ENCODE assay signal across 21 mouse cellular contexts in genomic region chr10:126620802-126621201, GRCm38 (mm10).
A peak's percentile ranks its signal among the peaks of the same experiment; 100 is the strongest.
DNase-seq lines count a peak whose midpoint lies in the region; ATAC-seq and TF ChIP-seq lines count a peak whose summit lies in the region.
"Had no signal": no experiment of that assay in that cellular context is flagged by ENCODE, and none has a peak within 500 bp of the region (broad histone marks: within the 10 kb centered on the region; RNA-seq: fewer than 3 reads in every experiment).

No protein-coding gene starts in this region.

- H3K9me3 ChIP-seq in forebrain, embryonic 12.5 days, result no peaks in the 10 kb centered on the region
- H3K9me3 ChIP-seq in forebrain, embryonic 15.5 days, result no peaks in the 10 kb centered on the region
- H3K9me3 ChIP-seq in hindbrain, embryonic 16.5 days (ENCODE audit: control insufficient read depth, low read length), result no peaks in the 10 kb centered on the region
- no peaks in the 10 kb centered on the region for H3K9me3 ChIP-seq in hindbrain, embryonic 11.5 days (ENCODE audit: control insufficient read depth, low read length)
- H3K9me3 ChIP-seq in midbrain, embryonic 13.5 days, result no peaks in the 10 kb centered on the region
- H3K9me3 ChIP-seq: embryonic facial prominence, embryonic 15.5 days; heart, embryonic 13.5 days had no signal

- no peak for TF ChIP-seq CTCF in brain, embryonic 14.5 days (IDR thresholded peaks at IDR 0.05; ENCODE audit: borderline replicate concordance, extremely low read depth, insufficient read depth, insufficient read length)

- H3K27ac ChIP-seq in forebrain, embryonic 12.5 days, result no peak overlapping the region
- H3K27ac ChIP-seq in forebrain, embryonic 15.5 days (replicated peaks), result no peak overlapping the region
- H3K27ac ChIP-seq in hindbrain, embryonic 16.5 days (ENCODE audit: low read depth, low read length), result no peak overlapping the region
- no peak overlapping the region for H3K27ac ChIP-seq in hindbrain, embryonic 11.5 days (ENCODE audit: low read depth, low read length)
- H3K27ac ChIP-seq in midbrain, embryonic 13.5 days, result peak overlapping the region; percentile 75
- H3K27ac ChIP-seq: embryonic facial prominence, embryonic 15.5 days; heart, embryonic 13.5 days; hindbrain, postnatal 0 days had no signal

- ATAC-seq in forebrain, embryonic 12.5 days (ENCODE audit: low FRiP score), result 0 out of 2 replicates have a peak, but pooled peaks have one; percentile 20
- no peak for ATAC-seq in forebrain, embryonic 15.5 days (replicated peaks)
- ATAC-seq in hindbrain, embryonic 16.5 days, result peak; percentile 45; the same call in 1 of the 2 replicates
- ATAC-seq in hindbrain, embryonic 11.5 days (ENCODE audit: low FRiP score), result no peak
- ATAC-seq in midbrain, embryonic 13.5 days, result peak; percentile 71
- ATAC-seq: activated CD4-positive, CD25-positive, alpha-beta regulatory T cell, adult 4 months; hindbrain, postnatal 0 days; Patski had no signal

- no peak overlapping the region for H3K9ac ChIP-seq in forebrain, embryonic 12.5 days
- H3K9ac ChIP-seq in forebrain, embryonic 15.5 days (replicated peaks), result no peak overlapping the region
- H3K9ac ChIP-seq in hindbrain, embryonic 16.5 days (ENCODE audit: low read depth, low read length), result no peak overlapping the region
- H3K9ac ChIP-seq in hindbrain, embryonic 11.5 days (ENCODE audit: low read depth, low read length), result no peak overlapping the region
- no peak overlapping the region for H3K9ac ChIP-seq in midbrain, embryonic 13.5 days (replicated peaks)
- H3K9ac ChIP-seq: embryonic facial prominence, embryonic 15.5 days; heart, embryonic 13.5 days had no signal

- H3K27me3 ChIP-seq in forebrain, embryonic 12.5 days, result no peaks in the 10 kb centered on the region
- no peaks in the 10 kb centered on the region for H3K27me3 ChIP-seq in forebrain, embryonic 15.5 days
- no peaks in the 10 kb centered on the region for H3K27me3 ChIP-seq in hindbrain, embryonic 16.5 days (replicated peaks; ENCODE audit: control insufficient read depth, insufficient read depth, low read length)
- no peaks in the 10 kb centered on the region for H3K27me3 ChIP-seq in hindbrain, embryonic 11.5 days (ENCODE audit: control insufficient read depth, insufficient read depth, low read length)
- no peaks in the 10 kb centered on the region for H3K27me3 ChIP-seq in midbrain, embryonic 13.5 days
- H3K27me3 ChIP-seq: embryonic facial prominence, embryonic 15.5 days; Patski had no signal

- H3K36me3 ChIP-seq in forebrain, embryonic 12.5 days (replicated peaks), result no peaks in the 10 kb centered on the region
- no peaks in the 10 kb centered on the region for H3K36me3 ChIP-seq in forebrain, embryonic 15.5 days
- no peaks in the 10 kb centered on the region for H3K36me3 ChIP-seq in hindbrain, embryonic 16.5 days (ENCODE audit: control insufficient read depth, insufficient read depth, low read length)
- no peaks in the 10 kb centered on the region for H3K36me3 ChIP-seq in hindbrain, embryonic 11.5 days (ENCODE audit: control insufficient read depth, insufficient read depth, low read length)
- no peaks in the 10 kb centered on the region for H3K36me3 ChIP-seq in midbrain, embryonic 13.5 days
- H3K36me3 ChIP-seq: embryonic facial prominence, embryonic 15.5 days; heart, embryonic 13.5 days had no signal

- no peak overlapping the region for H3K4me2 ChIP-seq in forebrain, embryonic 12.5 days
- no peak overlapping the region for H3K4me2 ChIP-seq in forebrain, embryonic 15.5 days (replicated peaks)
- no peak overlapping the region for H3K4me2 ChIP-seq in hindbrain, embryonic 16.5 days (ENCODE audit: low read length)
- H3K4me2 ChIP-seq in hindbrain, embryonic 11.5 days (replicated peaks; ENCODE audit: low read depth, low read length), result no peak overlapping the region
- no peak overlapping the region for H3K4me2 ChIP-seq in midbrain, embryonic 13.5 days (replicated peaks)
- H3K4me2 ChIP-seq: embryonic facial prominence, embryonic 15.5 days; heart, embryonic 13.5 days had no signal

- no peak for DNase-seq in hindbrain, embryonic 11.5 days (ENCODE audit: low spot score)
- DNase-seq in brain, embryonic 14.5 days (ENCODE audit: low read depth), result peak; percentile 61
- DNase-seq in cerebellum, adult 9-11 months, result no peak
- no peak for DNase-seq in layer of hippocampus, postnatal 36 days
- DNase-seq: adrenal gland, postnatal 25 days; cerebellum, adult 2 months; cerebellum, postnatal 14 days; embryo, embryonic 11 days; gastrocnemius, postnatal 36 days; heart, postnatal 36 days; kidney, adult 18-20 months had no signal

- 48% methylated on average over 6 of the region's 6 CpGs for WGBS in forebrain, embryonic 12.5 days
- WGBS in forebrain, embryonic 15.5 days, result 41% methylated on average over 6 of the region's 6 CpGs
- 44% methylated on average over 6 of the region's 6 CpGs for WGBS in hindbrain, embryonic 16.5 days
- WGBS in hindbrain, embryonic 11.5 days, result 73% methylated on average over 6 of the region's 6 CpGs
- 35% methylated on average over 6 of the region's 6 CpGs for WGBS in midbrain, embryonic 13.5 days

- no peak for TF ChIP-seq POLR2A in brain, embryonic 14.5 days (IDR thresholded peaks at IDR 0.05; ENCODE audit: borderline replicate concordance, extremely low read depth, insufficient read depth, insufficient read length, poor library complexity, severe bottlenecking)

- H3K4me1 ChIP-seq in forebrain, embryonic 12.5 days, result peaks cover 20% of the 10 kb centered on the region
- H3K4me1 ChIP-seq in forebrain, embryonic 15.5 days, result peaks cover 10% of the 10 kb centered on the region
- H3K4me1 ChIP-seq in hindbrain, embryonic 16.5 days (ENCODE audit: control insufficient read depth, insufficient read depth, low read depth, low read length), result no peaks in the 10 kb centered on the region
- H3K4me1 ChIP-seq in hindbrain, embryonic 11.5 days (replicated peaks; ENCODE audit: control insufficient read depth, insufficient read depth, low read length), result no peaks in the 10 kb centered on the region
- H3K4me1 ChIP-seq in midbrain, embryonic 13.5 days (replicated peaks), result peaks cover 28% of the 10 kb centered on the region
- H3K4me1 ChIP-seq: embryonic facial prominence, embryonic 15.5 days; heart, embryonic 13.5 days had no signal

- H3K4me3 ChIP-seq in forebrain, embryonic 12.5 days (replicated peaks), result no peak overlapping the region
- H3K4me3 ChIP-seq in forebrain, embryonic 15.5 days, result no peak overlapping the region
- no peak overlapping the region for H3K4me3 ChIP-seq in hindbrain, embryonic 16.5 days (ENCODE audit: low read length)
- H3K4me3 ChIP-seq in hindbrain, embryonic 11.5 days (ENCODE audit: low read depth, low read length), result no peak overlapping the region
- no peak overlapping the region for H3K4me3 ChIP-seq in midbrain, embryonic 13.5 days (replicated peaks)
- H3K4me3 ChIP-seq: embryonic facial prominence, embryonic 15.5 days; erythroblast, embryonic 14.5 days; heart, embryonic 13.5 days had no signal

Comparison
In these comparisons a context has a peak if more than half of its experiments do, and no peak if none do; other contexts are left out.
1. ATAC-seq: peak in forebrain, embryonic 12.5 days (single experiment), hindbrain, embryonic 16.5 days (single experiment) and midbrain, embryonic 13.5 days (single experiment); none in forebrain, embryonic 15.5 days (single experiment) and hindbrain, embryonic 11.5 days (single experiment).